Mouse (Mus musculus): Measurements from ENCODE around the gene Zfp207.
"Not testable (repeated sequence)": the region's sequence is repeated elsewhere in the genome, so short reads cannot be mapped to it uniquely, and the experiment has no call there.

Gene Zfp207

GRCm38 (mm10) chr11:80383019-80383625 lies at the start of gene Zfp207:
TSS of gene Zfp207 (plus strand) at chr11:80383279.
- peak; percentile 97 for DNase-seq (ENCODE audit: low read depth, low spot score)
- peaks cover 3% of the 10 kb centered on the region; the same call in 1 of the 2 replicates for H3K36me3 ChIP-seq (ENCODE audit: control insufficient read depth, insufficient read depth, low read length, poor library complexity, severe bottlenecking)
- no peaks in the 10 kb centered on the region for H3K27me3 ChIP-seq (ENCODE audit: control insufficient read depth, insufficient read depth, low read length, poor library complexity, severe bottlenecking)

- H3K36me3 ChIP-seq (ENCODE audit: control insufficient read depth, insufficient read depth, low read length, poor library complexity, severe bottlenecking): no peaks in the 10 kb centered on the region
- H3K27me3 ChIP-seq (ENCODE audit: control insufficient read depth, insufficient read depth, low read length, poor library complexity, severe bottlenecking): no peaks in the 10 kb centered on the region
- DNase-seq (ENCODE audit: low read depth, low spot score): no peak
These were observed 47.3 kb upstream of the Zfp207 start for GRCm38 (mm10) chr11:80335609-80336350.

GRCm38 (mm10) chr11:80336351-80336730 lies 46.7 kb upstream of the Zfp207 start:
- no peak for DNase-seq (ENCODE audit: low read depth, low spot score)
- H3K27me3 ChIP-seq (ENCODE audit: control insufficient read depth, insufficient read depth, low read length, poor library complexity, severe bottlenecking): no peaks in the 10 kb centered on the region
- no peaks in the 10 kb centered on the region for H3K36me3 ChIP-seq (ENCODE audit: control insufficient read depth, insufficient read depth, low read length, poor library complexity, severe bottlenecking)

GRCm38 (mm10) chr11:80342482-80342881 lies 40.6 kb upstream of the Zfp207 start:
- no peak for DNase-seq (ENCODE audit: low read depth, low spot score)
- H3K27me3 ChIP-seq (ENCODE audit: control insufficient read depth, insufficient read depth, low read length, poor library complexity, severe bottlenecking): no peaks in the 10 kb centered on the region
- H3K36me3 ChIP-seq (ENCODE audit: control insufficient read depth, insufficient read depth, low read length, poor library complexity, severe bottlenecking): no peaks in the 10 kb centered on the region

- H3K27me3 ChIP-seq (ENCODE audit: control insufficient read depth, insufficient read depth, low read length, poor library complexity, severe bottlenecking): no peaks in the 10 kb centered on the region
- H3K36me3 ChIP-seq (ENCODE audit: control insufficient read depth, insufficient read depth, low read length, poor library complexity, severe bottlenecking): no peaks in the 10 kb centered on the region
- DNase-seq (ENCODE audit: low read depth, low spot score): peak; percentile 83
These were observed 31.1 kb upstream of the Zfp207 start for GRCm38 (mm10) chr11:80351832-80352430.

GRCm38 (mm10) chr11:80354832-80355231 lies 28.2 kb upstream of the Zfp207 start:
- DNase-seq (ENCODE audit: low read depth, low spot score): peak; percentile 58
- H3K27me3 ChIP-seq (ENCODE audit: control insufficient read depth, insufficient read depth, low read length, poor library complexity, severe bottlenecking): no peaks in the 10 kb centered on the region
- H3K36me3 ChIP-seq (ENCODE audit: control insufficient read depth, insufficient read depth, low read length, poor library complexity, severe bottlenecking): 0 out of 2 replicates have a peak, but pooled peaks cover 2% of the 10 kb centered on the region

- Histone ChIP-seq H3K36me3 (ENCODE audit: control insufficient read depth, insufficient read depth, low read length, poor library complexity, severe bottlenecking) (peaks cover 12% of the 10 kb centered on the region), H3K27me3 (ENCODE audit: control insufficient read depth, insufficient read depth, low read length, poor library complexity, severe bottlenecking) (no peaks in the 10 kb centered on the region)
- no peak for DNase-seq (ENCODE audit: low read depth, low spot score)
These were observed 14.1 kb upstream of the Zfp207 start for GRCm38 (mm10) chr11:80368949-80369348.

GRCm38 (mm10) chr11:80376651-80377050 lies 6.4 kb upstream of the Zfp207 start:
- DNase-seq (ENCODE audit: low read depth, low spot score): peak; percentile 42
- Histone ChIP-seq H3K27me3 (ENCODE audit: control insufficient read depth, insufficient read depth, low read length, poor library complexity, severe bottlenecking) (no peaks in the 10 kb centered on the region), H3K36me3 (ENCODE audit: control insufficient read depth, insufficient read depth, low read length, poor library complexity, severe bottlenecking) (peaks cover 4% of the 10 kb centered on the region; the same call in 1 of the 2 replicates)

- peak; percentile 77 for DNase-seq (ENCODE audit: low read depth, low spot score)
- Histone ChIP-seq H3K27me3 (ENCODE audit: control insufficient read depth, insufficient read depth, low read length, poor library complexity, severe bottlenecking) (no peaks in the 10 kb centered on the region), H3K36me3 (ENCODE audit: control insufficient read depth, insufficient read depth, low read length, poor library complexity, severe bottlenecking) (peaks cover 4% of the 10 kb centered on the region; the same call in 1 of the 2 replicates)
These were observed 5.2 kb upstream of the Zfp207 start, which contains the start of gene 5730455P16Rik for GRCm38 (mm10) chr11:80377712-80378451. TSS of gene 5730455P16Rik (minus strand) at chr11:80378034.

GRCm38 (mm10) chr11:80378452-80379068 lies 4.5 kb upstream of the Zfp207 start:
- not testable (repeated sequence) for H3K36me3 ChIP-seq (ENCODE audit: control insufficient read depth, insufficient read depth, low read length, poor library complexity, severe bottlenecking); H3K27me3 ChIP-seq (ENCODE audit: control insufficient read depth, insufficient read depth, low read length, poor library complexity, severe bottlenecking)
- DNase-seq (ENCODE audit: low read depth, low spot score): peak; percentile 25

GRCm38 (mm10) chr11:80379184-80379583 lies 3.9 kb upstream of the Zfp207 start:
- not testable (repeated sequence) for DNase-seq (ENCODE audit: low read depth, low spot score); H3K27me3 ChIP-seq (ENCODE audit: control insufficient read depth, insufficient read depth, low read length, poor library complexity, severe bottlenecking); H3K36me3 ChIP-seq (ENCODE audit: control insufficient read depth, insufficient read depth, low read length, poor library complexity, severe bottlenecking)

- DNase-seq (ENCODE audit: low read depth, low spot score): no peak
These were observed 457 bp upstream of the Zfp207 start for GRCm38 (mm10) chr11:80382626-80383018.

GRCm38 (mm10) chr11:80383626-80384046 lies 557 bp downstream of the Zfp207 start:
- peak; percentile 57 for DNase-seq (ENCODE audit: low read depth, low spot score)
- Histone ChIP-seq H3K36me3 (ENCODE audit: control insufficient read depth, insufficient read depth, low read length, poor library complexity, severe bottlenecking) (peaks cover 6% of the 10 kb centered on the region; the same call in 1 of the 2 replicates), H3K27me3 (ENCODE audit: control insufficient read depth, insufficient read depth, low read length, poor library complexity, severe bottlenecking) (no peaks in the 10 kb centered on the region)

More at GRCm38 (mm10) chr11:80382626-80383018, 457 bp upstream of the Zfp207 start:
- peaks cover 3% of the 10 kb centered on the region; the same call in 1 of the 2 replicates for H3K36me3 ChIP-seq (ENCODE audit: control insufficient read depth, insufficient read depth, low read length, poor library complexity, severe bottlenecking)
- no peaks in the 10 kb centered on the region for H3K27me3 ChIP-seq (ENCODE audit: control insufficient read depth, insufficient read depth, low read length, poor library complexity, severe bottlenecking)

GRCm38 (mm10) chr11:80384461-80384860 lies 1.4 kb downstream of the Zfp207 start:
- DNase-seq (ENCODE audit: low read depth, low spot score): no peak
- peaks cover 10% of the 10 kb centered on the region; the same call in 1 of the 2 replicates for H3K36me3 ChIP-seq (ENCODE audit: control insufficient read depth, insufficient read depth, low read length, poor library complexity, severe bottlenecking)
- H3K27me3 ChIP-seq (ENCODE audit: control insufficient read depth, insufficient read depth, low read length, poor library complexity, severe bottlenecking): no peaks in the 10 kb centered on the region

All from splenic B cell, adult 2 months (primary cell).